Mouse (Mus musculus) T-cell, adult 2 months (primary cell): ENCODE measurements around the gene Krtap19-9b.

ENCODE experiments used
- DNase-seq: peaks from one replicate; pipeline ENCODE4 v3.0.0; 2022; ENCODE audit warnings: low spot score

Gene Krtap19-9b

DNA sequence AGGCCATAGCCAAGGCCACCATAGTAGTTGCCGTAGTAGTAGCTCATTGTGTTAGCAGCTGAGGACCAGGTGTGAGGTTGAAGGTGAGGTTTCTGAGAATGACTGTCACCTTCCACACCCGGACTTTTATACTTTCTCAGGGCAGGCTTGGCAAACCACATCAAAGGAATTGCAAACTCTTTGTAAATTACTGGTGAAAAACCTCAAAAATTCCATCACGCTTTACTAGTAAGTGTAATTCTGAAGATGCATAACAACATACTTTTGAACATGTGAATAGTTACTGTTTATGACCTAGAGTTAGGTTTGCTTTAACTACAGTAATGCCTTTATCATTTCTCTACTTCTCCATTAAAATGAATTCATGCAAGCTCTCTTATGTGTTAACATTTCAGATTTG, at the start of gene Krtap19-9b:
Gene Krtap19-9b (minus strand): TSS at position 101 of the 400 bp plus-strand sequence.
- no peak for DNase-seq

DNA sequence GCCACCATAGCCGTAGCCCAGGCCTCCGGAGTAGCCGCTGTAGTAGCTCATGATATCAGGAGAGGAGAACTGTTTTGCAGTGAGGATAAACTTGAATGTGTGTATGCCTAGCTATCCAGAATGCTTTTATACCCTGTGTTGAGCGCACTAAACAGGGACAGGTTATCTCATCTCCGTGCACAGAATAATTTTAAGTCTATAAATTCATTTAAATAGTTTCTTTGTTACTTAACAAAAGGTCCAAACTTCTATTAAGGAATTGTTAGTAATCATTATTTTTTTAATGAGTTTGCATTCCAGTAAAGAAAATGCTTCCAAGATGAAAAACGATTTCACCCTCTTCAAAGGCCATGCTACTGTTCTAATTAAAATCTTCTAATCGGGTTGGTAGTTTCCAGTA, 30.7 kb upstream of the Krtap19-9b start, which contains the start of gene Krtap16-3:
Gene Krtap16-3 (minus strand): TSS at position 101 of the 400 bp plus-strand sequence.
- no peak for DNase-seq

DNA sequence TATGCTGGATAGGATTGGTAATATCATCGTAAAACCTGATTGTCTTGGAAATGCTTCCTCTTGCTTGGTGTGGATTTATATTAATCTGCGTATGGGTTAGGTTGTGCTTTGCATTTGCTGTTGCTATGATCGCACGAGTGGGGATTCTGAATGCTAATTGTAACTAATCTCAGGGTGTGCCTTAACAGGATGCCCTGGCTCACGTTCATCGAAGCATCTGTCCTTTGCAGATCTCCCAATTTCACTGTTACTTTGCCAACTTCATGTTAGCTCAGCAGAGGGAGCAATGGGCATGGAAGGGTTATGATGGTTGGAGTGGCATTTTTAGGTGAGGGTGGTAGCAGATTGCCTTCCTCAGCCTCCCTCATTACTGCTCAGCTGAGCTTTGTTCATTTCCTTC, 9.0 kb upstream of the Krtap19-9b start:
- no peak for DNase-seq

DNA sequence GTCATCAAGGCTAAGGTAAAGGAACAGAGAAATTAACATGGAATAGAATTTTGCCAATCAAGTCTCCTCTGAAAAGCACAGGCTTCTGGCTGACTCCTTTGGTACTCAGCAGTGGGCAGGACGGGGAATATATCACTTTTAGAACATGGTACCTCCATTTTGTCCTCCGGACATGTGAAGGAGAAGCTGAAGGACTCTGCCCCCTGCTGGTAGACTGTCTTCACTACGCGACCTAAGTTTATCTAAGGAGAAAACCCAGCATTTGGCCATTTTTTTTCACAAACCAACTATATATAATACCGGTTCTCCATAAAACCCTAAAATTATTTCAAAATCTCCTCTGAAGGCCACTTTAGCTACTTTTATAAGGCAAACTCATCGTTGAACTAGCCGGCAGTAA, 6.2 kb upstream of the Krtap19-9b start:
- no peak for DNase-seq

DNA sequence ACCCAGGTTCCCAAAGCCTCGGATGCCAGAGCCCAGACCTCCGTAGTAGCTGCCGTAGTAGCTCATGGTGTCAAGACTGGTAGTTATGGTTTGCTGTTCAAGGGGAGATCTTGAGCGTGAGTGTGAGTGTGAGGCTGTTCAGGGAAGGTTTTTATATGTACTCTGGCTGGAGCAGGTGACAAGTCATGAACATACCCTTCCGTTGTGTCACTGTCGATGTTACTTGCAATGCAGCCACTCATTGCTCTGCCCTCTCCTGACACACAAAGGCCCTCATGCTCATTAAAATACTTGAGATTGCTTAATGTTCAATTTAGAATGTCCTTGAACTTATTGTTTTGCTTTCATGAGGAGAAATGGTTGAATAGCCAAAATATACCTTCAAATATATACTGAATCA, 35.7 kb downstream of the Krtap19-9b start, which contains the start of gene Krtap19-5:
Gene Krtap19-5 (minus strand): TSS at position 101 of the 400 bp plus-strand sequence.
- DNase-seq: no peak

DNA sequence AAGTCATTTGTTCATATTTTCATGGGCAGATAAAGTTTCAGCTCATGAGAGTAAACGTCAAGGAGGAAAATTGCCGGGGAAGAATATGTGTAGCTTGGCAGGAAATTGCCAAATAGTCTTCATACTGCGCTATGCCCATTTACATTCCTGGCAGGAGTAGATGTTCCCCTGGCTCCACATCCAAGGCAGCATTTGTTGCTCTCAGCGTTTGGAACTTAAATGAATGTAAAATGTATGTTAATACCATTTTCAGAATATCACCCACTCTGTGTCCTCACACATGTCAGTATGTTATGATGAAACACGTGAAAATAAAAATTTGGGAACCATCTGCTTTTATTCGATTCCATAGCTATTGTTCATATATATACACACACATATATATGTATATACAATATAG, 45.2 kb downstream of the Krtap19-9b start:
- no peak for DNase-seq

DNA sequence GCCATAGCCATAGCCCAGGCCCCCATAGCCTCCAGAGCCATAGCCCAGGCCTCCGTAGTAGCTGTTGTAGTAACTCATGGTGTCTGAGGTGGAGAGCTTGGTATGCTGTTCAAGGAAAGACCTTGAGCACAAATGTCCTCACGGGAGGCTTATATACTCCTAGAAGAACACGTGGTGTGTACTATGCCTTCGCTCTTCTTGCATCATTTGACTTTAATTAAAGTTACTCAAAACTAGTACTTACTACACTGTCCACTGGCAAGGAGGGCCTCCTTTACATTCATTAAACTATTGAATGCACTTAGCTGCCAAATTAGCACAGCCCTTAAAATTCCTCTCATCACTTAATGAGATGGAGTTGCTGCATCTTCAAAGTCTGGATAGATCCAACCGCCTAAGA, 47.1 kb downstream of the Krtap19-9b start, which contains the start of gene Krtap19-4:
Gene Krtap19-4 (minus strand): TSS at position 101 of the 400 bp plus-strand sequence.
- DNase-seq: no peak
